Mouse (Mus musculus) intestine, embryonic 16.5 days (tissue): Measurements from ENCODE around the gene Sucla2. TPM values are rescaled to one million over a fixed set of nuclear protein-coding genes. Genes with fewer than 3 reads are reported as not detected.
A peak's percentile ranks its signal among the peaks of the same experiment; 100 is the strongest.
"Not testable (repeated sequence)": the region's sequence is repeated elsewhere in the genome, so short reads cannot be mapped to it uniquely, and the experiment has no call there.

ENCODE experiments used
- ATAC-seq: fragments of 200-750 bp; cut with Nextera tagmentation; 2 replicates; pipeline ENCODE4 v1.8.0; 2017; ENCODE audit warnings: moderate TSS enrichment, moderate library complexity
- H3K27ac ChIP-seq: fragments of 300-500 bp; sonication (generic); 2 replicates; pipeline ENCODE4 v1.5.1; 2014; ENCODE audit warnings: mild to moderate bottlenecking, low read length
- H3K27me3 ChIP-seq: fragments of 300-500 bp; sonication (generic); replicated peaks from 2 replicates; pipeline ENCODE4 v1.6.1; 2014; ENCODE audit warnings: low read length, control low read depth, mixed read lengths; ENCODE audit not compliant: control insufficient read depth, insufficient read depth
- H3K36me3 ChIP-seq: fragments of 300-500 bp; sonication (generic); 2 replicates; pipeline ENCODE4 v1.6.1; 2014; ENCODE audit warnings: low read length, control low read depth; ENCODE audit not compliant: control insufficient read depth, insufficient read depth
- H3K4me1 ChIP-seq: fragments of 300-500 bp; sonication (generic); 2 replicates; pipeline ENCODE4 v1.6.1; 2014; ENCODE audit warnings: low read length, control low read depth, mixed read lengths; ENCODE audit not compliant: control insufficient read depth, insufficient read depth
- H3K4me2 ChIP-seq: fragments of 300-500 bp; sonication (generic); 2 replicates; pipeline ENCODE4 v1.6.1; 2014; ENCODE audit warnings: low read depth, low read length, control low read depth
- H3K4me3 ChIP-seq: fragments of 300-500 bp; sonication (generic); 2 replicates; pipeline ENCODE4 v1.5.1; 2014; ENCODE audit warnings: mild to moderate bottlenecking, low read length
- H3K9ac ChIP-seq: fragments of 300-500 bp; sonication (generic); 2 replicates; pipeline ENCODE4 v1.6.1; 2014; ENCODE audit warnings: low read depth, low read length
- H3K9me3 ChIP-seq: fragments of 300-500 bp; sonication (generic); 2 replicates; pipeline ENCODE4 v1.6.1; 2016; ENCODE audit warnings: low read length, control low read depth; ENCODE audit not compliant: control insufficient read depth
- WGBS: fragments of 180-500 bp; shearing (Covaris S2); extraction: QIAGEN DNeasy Blood & Tissue Kit; methylation state at CpG from one replicate; pipeline ENCODE4 v1.1.7; 2014; 5-methylcytosine and 5-hydroxymethylcytosine counted together
- polyA plus RNA-seq: library from polyadenylated mRNA; unstranded; fragments of >200 nt; fragmentation: Nextera tagmentation; extraction: Ambion mirVana; gene quantifications from 2 replicates; pipeline ENCODE4 v1.2.1, GENCODE M21; 2015

The Sucla2 gene
- polyA plus RNA-seq, 1 experiment from 2014 or later, result 140 TPM

DNA sequence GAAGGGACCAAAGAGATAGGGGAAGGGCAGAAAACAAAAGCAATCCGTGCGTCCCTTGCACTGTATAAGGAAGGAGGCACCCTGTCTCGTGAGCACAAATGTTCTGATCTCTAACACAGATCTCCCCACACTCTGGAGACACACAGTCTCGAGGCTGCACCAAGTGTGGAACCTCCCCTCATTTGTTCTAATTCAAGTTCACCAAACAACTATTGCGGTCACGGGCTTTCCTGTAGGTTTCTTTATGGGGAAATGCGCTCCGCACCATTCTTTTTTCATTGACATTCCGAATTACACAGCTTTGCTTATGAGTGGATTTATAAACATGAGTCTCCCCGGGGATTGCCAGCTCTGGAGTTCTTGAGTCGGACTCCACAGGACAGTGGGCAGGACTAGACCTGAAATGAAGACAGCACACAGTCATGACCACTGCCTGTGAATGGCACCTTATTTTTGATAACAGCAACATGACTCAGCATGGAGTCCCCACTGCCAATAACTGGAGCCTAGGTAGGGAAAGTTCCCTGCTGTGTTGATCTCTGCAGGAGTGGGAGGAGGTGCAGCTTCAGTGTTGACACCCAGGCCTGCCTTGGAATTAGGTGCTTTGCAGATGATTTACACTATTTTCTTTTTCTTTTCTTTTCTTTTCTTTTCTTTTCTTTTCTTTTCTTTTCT, 17.3 kb upstream of the Sucla2 start:
- H3K4me3 ChIP-seq, result no peak overlapping the region
- H3K9ac ChIP-seq, result no peak overlapping the region
- peaks cover 4% of the 10 kb centered on the region; the same call in 1 of the 2 replicates for H3K36me3 ChIP-seq
- no peaks in the 10 kb centered on the region for H3K9me3 ChIP-seq
- H3K4me1 ChIP-seq, result peaks cover 12% of the 10 kb centered on the region
- H3K27ac ChIP-seq, result no peak overlapping the region
- H3K27me3 ChIP-seq, result no peaks in the 10 kb centered on the region
- 0 out of 2 replicates have a peak overlapping the region, but pooled peaks have one; percentile 7 for H3K4me2 ChIP-seq
- 52% methylated on average over 11 of the region's 11 CpGs for WGBS
- ATAC-seq, result no peak

- Histone ChIP-seq H3K9me3 (no peaks in the 10 kb centered on the region), H3K27me3 (no peaks in the 10 kb centered on the region), H3K36me3 (peaks cover 4% of the 10 kb centered on the region; the same call in 1 of the 2 replicates), H3K27ac (no peak overlapping the region), H3K4me1 (peaks cover 8% of the 10 kb centered on the region), H3K4me2 (no peak overlapping the region), H3K4me3 (no peak overlapping the region), H3K9ac (no peak overlapping the region)
- WGBS, result 91% methylated on average over 6 of the region's 6 CpGs
- ATAC-seq, result no peak
Observed at GRCm38 (mm10) chr14:73508630-73509395, 16.3 kb upstream of the Sucla2 start.

DNA sequence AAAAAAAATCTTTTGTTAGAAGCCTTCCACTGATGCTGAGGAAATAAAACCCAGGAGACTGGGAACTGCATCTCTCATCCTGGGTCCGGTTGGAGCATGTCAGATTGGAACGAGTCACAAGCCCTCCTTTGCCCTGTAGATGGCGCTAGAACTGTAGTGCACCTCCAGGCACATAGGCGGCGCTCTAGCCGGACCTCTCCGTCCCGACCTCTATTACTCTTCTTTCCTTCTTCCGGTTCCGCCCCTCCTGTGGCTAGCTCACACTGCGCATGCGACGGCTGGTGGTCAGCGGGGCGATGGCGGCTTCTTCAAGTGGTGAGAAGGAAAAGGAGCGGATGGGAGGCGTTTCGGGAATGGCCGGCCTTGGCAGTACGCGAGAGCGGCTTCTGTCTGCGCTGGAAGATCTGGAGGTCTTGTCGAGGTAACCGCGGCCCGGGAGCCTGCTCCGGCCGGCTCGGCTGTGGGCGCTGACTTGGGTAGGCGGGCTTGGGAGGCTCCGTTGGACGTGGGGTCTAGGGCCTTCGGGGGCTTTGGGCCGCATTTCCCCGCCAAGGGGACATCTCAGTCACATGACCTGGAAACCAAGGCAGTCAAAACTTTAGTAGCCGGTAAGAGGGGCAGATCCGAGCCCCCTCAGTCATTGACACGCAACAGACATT, 15.2 kb upstream of the Sucla2 start, which contains the start of gene Med4:
TSS of gene Med4 (plus strand) at position 261 of the 659 bp plus-strand sequence.
- H3K4me1 ChIP-seq, result peaks cover 8% of the 10 kb centered on the region
- no peak within 1 kb of the TSS for H3K27ac ChIP-seq
- H3K9me3 ChIP-seq, result no peaks in the 10 kb centered on the region
- peak within 1 kb of the TSS; percentile 88 for H3K4me3 ChIP-seq
- H3K9ac ChIP-seq, result peak within 1 kb of the TSS; percentile 94
- H3K27me3 ChIP-seq, result no peaks in the 10 kb centered on the region
- peak within 1 kb of the TSS; percentile 73 for H3K4me2 ChIP-seq
- peak; percentile 96 for ATAC-seq
- peaks cover 4% of the 10 kb centered on the region; the same call in 1 of the 2 replicates for H3K36me3 ChIP-seq
- under 1% methylated on average over 41 of the region's 41 CpGs for WGBS

DNA sequence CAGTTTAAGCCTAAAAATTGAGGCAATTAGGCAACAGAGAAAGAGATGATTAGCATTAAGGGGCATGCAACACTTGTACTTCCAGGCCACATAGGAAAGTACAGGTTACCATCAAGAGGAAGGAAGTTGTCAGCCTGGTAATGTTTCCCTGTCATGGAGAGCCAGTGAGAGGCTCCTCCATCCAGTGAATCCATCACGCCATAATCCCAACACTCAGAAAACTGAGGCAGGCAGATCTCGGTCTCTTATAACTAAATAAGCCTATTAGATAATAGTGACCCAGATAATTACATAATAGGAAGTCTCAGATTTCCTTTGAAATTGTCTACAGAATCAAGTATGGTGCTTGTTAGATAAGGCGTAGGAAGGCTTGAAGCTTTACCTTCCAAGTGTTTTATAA, 983 bp upstream of the Sucla2 start:
- Histone ChIP-seq H3K36me3 (no peaks in the 10 kb centered on the region), H3K27ac (no peak overlapping the region), H3K4me1 (no peaks in the 10 kb centered on the region), H3K4me3 (no peak overlapping the region), H3K27me3 (no peaks in the 10 kb centered on the region), H3K9ac (no peak overlapping the region), H3K4me2 (no peak overlapping the region), H3K9me3 (no peaks in the 10 kb centered on the region)
- ATAC-seq, result no peak
- 77% methylated on average over 3 of the region's 3 CpGs for WGBS

GRCm38 (mm10) chr14:73528661-73529060, 3.5 kb downstream of the Sucla2 start:
- not testable (repeated sequence) for H3K9me3 ChIP-seq, H3K4me2 ChIP-seq, H3K27ac ChIP-seq, H3K36me3 ChIP-seq, H3K4me1 ChIP-seq, H3K27me3 ChIP-seq, H3K4me3 ChIP-seq, ATAC-seq, H3K9ac ChIP-seq
- 82% methylated on average over 3 of the region's 3 CpGs for WGBS

GRCm38 (mm10) chr14:73533755-73534465, 8.8 kb downstream of the Sucla2 start:
- no peak overlapping the region for H3K27ac ChIP-seq
- H3K4me2 ChIP-seq, result no peak overlapping the region
- no peak overlapping the region for H3K4me3 ChIP-seq
- H3K36me3 ChIP-seq, result no peaks in the 10 kb centered on the region
- no peaks in the 10 kb centered on the region for H3K27me3 ChIP-seq
- 66% methylated on average over 6 of the region's 6 CpGs for WGBS
- no peak for ATAC-seq
- no peaks in the 10 kb centered on the region for H3K4me1 ChIP-seq
- no peak overlapping the region for H3K9ac ChIP-seq
- no peaks in the 10 kb centered on the region for H3K9me3 ChIP-seq

DNA sequence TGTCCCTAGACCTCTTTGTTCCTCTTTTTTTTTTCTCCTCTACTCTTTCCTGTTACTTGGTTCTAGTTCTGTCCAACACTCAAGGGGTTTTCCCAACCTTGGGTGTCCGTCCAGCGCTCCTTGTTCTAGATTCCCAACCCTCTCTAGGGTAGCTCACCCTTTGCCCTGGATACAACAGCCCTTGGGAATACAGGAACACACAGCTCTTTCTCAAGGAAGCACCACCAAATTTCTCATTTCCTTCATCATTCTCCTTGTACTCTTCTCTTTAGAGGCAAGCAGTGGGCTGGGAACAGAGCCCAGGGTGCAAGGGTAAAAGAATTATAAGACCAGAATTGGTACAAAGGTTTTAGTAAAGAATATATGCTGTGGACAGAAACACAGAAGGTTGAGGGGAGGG, 10.5 kb downstream of the Sucla2 start:
- WGBS, result 91% methylated on average over 2 of the region's 2 CpGs
- no peak overlapping the region for H3K27ac ChIP-seq
- no peaks in the 10 kb centered on the region for H3K27me3 ChIP-seq
- H3K9me3 ChIP-seq, result no peaks in the 10 kb centered on the region
- H3K4me3 ChIP-seq, result no peak overlapping the region
- H3K4me1 ChIP-seq, result no peaks in the 10 kb centered on the region
- H3K9ac ChIP-seq, result no peak overlapping the region
- H3K4me2 ChIP-seq, result no peak overlapping the region
- no peak for ATAC-seq
- H3K36me3 ChIP-seq, result no peaks in the 10 kb centered on the region

DNA sequence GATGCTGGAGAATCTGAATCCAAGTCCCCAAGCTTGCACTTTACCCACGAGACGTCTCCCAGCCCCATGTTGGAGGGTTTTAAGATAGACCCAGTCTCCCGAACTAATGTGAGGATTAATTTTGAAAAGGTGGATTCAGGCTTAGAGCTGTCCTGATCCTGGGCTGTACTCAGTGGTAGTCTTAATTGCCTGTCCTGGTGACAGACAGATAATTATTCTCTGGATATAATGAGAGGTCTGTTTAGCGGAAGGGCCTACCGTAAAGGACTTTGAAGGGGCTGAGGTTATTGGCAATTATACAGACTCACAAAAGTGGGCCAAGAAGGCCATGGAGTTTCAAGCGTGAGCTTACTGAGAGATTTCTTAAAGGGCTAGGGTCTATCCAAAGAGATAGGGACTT, 18.7 kb downstream of the Sucla2 start:
- no peak for ATAC-seq
- no peak overlapping the region for H3K27ac ChIP-seq
- H3K4me1 ChIP-seq, result no peaks in the 10 kb centered on the region
- no peaks in the 10 kb centered on the region for H3K36me3 ChIP-seq
- no peaks in the 10 kb centered on the region for H3K27me3 ChIP-seq
- H3K4me3 ChIP-seq, result no peak overlapping the region
- WGBS, result 77% methylated on average over 6 of the region's 6 CpGs
- H3K9ac ChIP-seq, result no peak overlapping the region
- H3K9me3 ChIP-seq, result no peaks in the 10 kb centered on the region
- no peak overlapping the region for H3K4me2 ChIP-seq

DNA sequence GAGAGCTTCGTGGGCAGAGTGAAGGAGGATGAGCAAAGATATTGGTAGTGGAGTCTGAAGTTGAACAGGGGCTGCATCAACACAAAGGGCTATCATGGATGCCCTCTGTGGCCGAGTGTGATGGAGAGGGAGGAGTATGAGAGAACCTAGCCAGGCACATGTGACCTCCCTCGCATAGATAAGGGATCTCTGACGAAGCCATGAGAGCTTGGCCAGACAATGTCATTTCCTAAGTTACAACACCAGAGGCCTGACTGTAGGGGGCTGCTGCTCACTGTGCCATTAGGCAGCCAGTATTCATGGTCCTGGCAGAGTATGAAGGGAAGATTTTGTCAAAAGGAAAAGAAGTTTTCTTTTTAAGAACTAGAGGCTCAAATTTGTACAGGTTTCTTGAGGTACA, 21.9 kb downstream of the Sucla2 start:
- no peak overlapping the region for H3K9ac ChIP-seq
- no peaks in the 10 kb centered on the region for H3K9me3 ChIP-seq
- WGBS, result 54% methylated on average over 4 of the region's 4 CpGs
- H3K27me3 ChIP-seq, result no peaks in the 10 kb centered on the region
- H3K4me2 ChIP-seq, result no peak overlapping the region
- H3K36me3 ChIP-seq, result no peaks in the 10 kb centered on the region
- 0 out of 2 replicates have a peak, but pooled peaks cover under 1% of the 10 kb centered on the region for H3K4me1 ChIP-seq
- no peak for ATAC-seq
- no peak overlapping the region for H3K4me3 ChIP-seq
- no peak overlapping the region for H3K27ac ChIP-seq
